Mouse (Mus musculus): Measurements from ENCODE around the gene Vars. TPM values are rescaled to one million over a fixed set of nuclear protein-coding genes. Genes with fewer than 3 reads are reported as not detected.
A peak's percentile ranks its signal among the peaks of the same experiment; 100 is the strongest.
"Not testable (repeated sequence)": the region's sequence is repeated elsewhere in the genome, so short reads cannot be mapped to it uniquely, and the experiment has no call there.

The Vars gene
- polyA plus RNA-seq, 1 experiment = 182 TPM

DNA sequence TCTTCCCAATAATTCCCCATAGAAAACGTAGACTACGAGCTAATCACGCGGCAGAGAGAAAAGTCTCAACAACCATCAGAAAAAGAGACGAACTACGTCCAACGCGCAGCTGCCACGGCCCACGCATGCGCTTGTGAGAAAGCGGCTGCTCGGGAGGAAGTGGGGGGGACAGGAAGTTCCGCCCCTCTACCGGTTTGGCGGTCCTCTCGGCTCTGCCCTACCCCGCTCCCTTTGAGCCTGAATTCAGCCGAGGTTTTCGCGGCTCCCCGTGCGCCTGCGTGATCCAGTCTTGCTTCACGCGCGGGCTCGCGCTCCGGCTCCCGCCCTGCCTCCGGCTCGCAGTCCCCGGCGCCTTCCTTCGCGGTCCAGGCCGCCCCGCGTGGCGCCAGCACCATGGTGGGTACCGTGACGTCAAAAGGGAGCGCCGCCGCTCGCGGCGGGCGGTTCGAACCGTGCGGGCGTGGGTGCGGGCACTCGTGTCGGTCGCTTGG is 19.1 kb upstream of the Vars start, which contains the start of gene Lsm2:
Gene Lsm2 (plus strand): TSS at position 173 of the 491 bp plus-strand sequence.
- Histone ChIP-seq H3K4me3 (ENCODE audit: low read depth, low read length) (peak within 1 kb of the TSS; percentile 81), H3K27me3 (ENCODE audit: control insufficient read depth, insufficient read depth, low read length) (no peaks in the 10 kb centered on the region), H3K4me1 (ENCODE audit: control insufficient read depth, insufficient read depth, insufficient read length, low read length) (peaks cover 4% of the 10 kb centered on the region; the same call in 1 of the 2 replicates), H3K27ac (ENCODE audit: insufficient read depth, low read depth, low read length) (peak within 1 kb of the TSS; percentile 93), H3K36me3 (ENCODE audit: control insufficient read depth, insufficient read depth, low read length) (peaks cover 16% of the 10 kb centered on the region)
- WGBS = under 1% methylated on average over 58 of the region's 58 CpGs
- TF ChIP-seq POLR2A (IDR thresholded peaks at IDR 0.05; ENCODE audit: low read depth, low read length) (peak; percentile 72), CTCF (IDR thresholded peaks at IDR 0.05; ENCODE audit: extremely low read depth, insufficient read length, insufficient replicate concordance, low read depth, low read length) (no peak)

DNA sequence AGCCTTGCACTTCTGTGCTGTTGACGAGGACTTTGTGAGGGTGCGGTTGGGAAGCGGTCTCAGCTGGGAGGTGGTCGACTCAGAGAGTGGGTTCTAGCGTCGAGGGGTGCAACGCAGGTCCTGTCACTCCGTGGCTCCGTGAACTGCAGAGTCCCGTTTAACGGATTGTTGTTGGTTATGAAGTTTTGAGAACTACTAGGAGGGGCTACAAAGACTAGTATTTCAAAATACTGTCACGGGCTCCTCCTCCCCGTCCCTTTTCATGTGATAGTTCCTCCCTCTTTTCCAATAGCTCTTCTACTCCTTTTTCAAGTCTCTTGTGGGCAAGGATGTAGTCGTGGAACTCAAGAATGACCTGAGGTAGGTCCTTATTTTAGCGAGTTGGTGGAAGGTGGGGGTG is 18.5 kb upstream of the Vars start:
- TF ChIP-seq POLR2A (IDR thresholded peaks at IDR 0.05; ENCODE audit: low read depth, low read length) = no peak
- no peak for TF ChIP-seq CTCF (IDR thresholded peaks at IDR 0.05; ENCODE audit: extremely low read depth, insufficient read length, insufficient replicate concordance, low read depth, low read length)
- Histone ChIP-seq H3K36me3 (ENCODE audit: control insufficient read depth, insufficient read depth, low read length) (peaks cover 16% of the 10 kb centered on the region), H3K4me3 (ENCODE audit: low read depth, low read length) (peak overlapping the region; percentile 81), H3K4me1 (ENCODE audit: control insufficient read depth, insufficient read depth, insufficient read length, low read length) (peaks cover 4% of the 10 kb centered on the region; the same call in 1 of the 2 replicates), H3K27me3 (ENCODE audit: control insufficient read depth, insufficient read depth, low read length) (no peaks in the 10 kb centered on the region), H3K27ac (ENCODE audit: insufficient read depth, low read depth, low read length) (no peak overlapping the region; the same call in 1 of the 2 replicates)
- WGBS = under 1% methylated on average over 15 of the region's 15 CpGs

DNA sequence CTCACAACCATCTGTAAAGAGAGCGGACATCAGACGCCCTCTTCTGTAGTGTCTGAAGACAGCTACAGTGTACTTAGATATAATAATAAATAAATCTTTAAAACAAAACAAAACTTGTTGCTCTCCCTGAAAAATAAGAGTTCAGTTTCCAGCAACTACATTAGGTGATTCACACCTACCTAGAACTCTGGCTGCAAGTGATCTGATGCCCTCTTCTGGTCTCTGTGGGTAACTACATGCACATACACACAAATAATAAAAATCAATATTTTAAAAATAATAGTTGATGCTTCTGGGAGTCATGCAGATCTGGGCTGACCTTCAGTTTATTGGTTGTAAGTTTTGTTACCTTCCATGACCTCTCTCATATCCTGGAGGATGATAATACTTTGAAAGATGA is 16.6 kb upstream of the Vars start:
- Histone ChIP-seq H3K27me3 (ENCODE audit: control insufficient read depth, insufficient read depth, low read length) (no peaks in the 10 kb centered on the region), H3K27ac (ENCODE audit: insufficient read depth, low read depth, low read length) (no peak overlapping the region), H3K36me3 (ENCODE audit: control insufficient read depth, insufficient read depth, low read length) (peaks cover 16% of the 10 kb centered on the region), H3K4me3 (ENCODE audit: low read depth, low read length) (no peak overlapping the region), H3K4me1 (ENCODE audit: control insufficient read depth, insufficient read depth, insufficient read length, low read length) (peaks cover 4% of the 10 kb centered on the region; the same call in 1 of the 2 replicates)
- 72% methylated on average over 2 of the region's 2 CpGs for WGBS
- TF ChIP-seq CTCF (IDR thresholded peaks at IDR 0.05; ENCODE audit: extremely low read depth, insufficient read length, insufficient replicate concordance, low read depth, low read length) = no peak

DNA sequence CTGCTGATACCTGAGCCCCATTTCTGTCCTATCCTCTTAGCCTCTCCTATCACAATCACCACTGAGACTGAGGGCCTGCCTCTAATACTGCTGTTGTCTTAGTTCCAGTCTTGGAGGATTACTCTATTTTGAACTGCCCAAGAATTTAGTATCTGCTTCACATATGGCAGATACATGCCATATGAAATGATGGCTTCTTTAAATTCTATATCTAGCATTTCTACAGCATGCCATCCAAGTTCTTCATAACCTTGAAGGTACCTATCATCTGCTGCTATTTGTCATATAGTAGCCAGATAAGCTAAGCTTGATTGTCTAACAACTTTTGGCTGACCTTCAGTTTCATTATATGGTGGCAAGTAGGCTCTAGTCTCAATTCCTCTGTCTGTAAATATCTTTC is 6.0 kb upstream of the Vars start:
- TF ChIP-seq POLR2A (IDR thresholded peaks at IDR 0.05; ENCODE audit: low read depth, low read length) (no peak), CTCF (IDR thresholded peaks at IDR 0.05; ENCODE audit: extremely low read depth, insufficient read length, insufficient replicate concordance, low read depth, low read length) (no peak)
- Histone ChIP-seq H3K4me1 (ENCODE audit: control insufficient read depth, insufficient read depth, insufficient read length, low read length) (peaks cover 5% of the 10 kb centered on the region), H3K36me3 (ENCODE audit: control insufficient read depth, insufficient read depth, low read length) (0 out of 2 replicates have a peak, but pooled peaks cover 3% of the 10 kb centered on the region), H3K4me3 (ENCODE audit: low read depth, low read length) (no peak overlapping the region), H3K27ac (ENCODE audit: insufficient read depth, low read depth, low read length) (no peak overlapping the region), H3K27me3 (ENCODE audit: control insufficient read depth, insufficient read depth, low read length) (no peaks in the 10 kb centered on the region)

DNA sequence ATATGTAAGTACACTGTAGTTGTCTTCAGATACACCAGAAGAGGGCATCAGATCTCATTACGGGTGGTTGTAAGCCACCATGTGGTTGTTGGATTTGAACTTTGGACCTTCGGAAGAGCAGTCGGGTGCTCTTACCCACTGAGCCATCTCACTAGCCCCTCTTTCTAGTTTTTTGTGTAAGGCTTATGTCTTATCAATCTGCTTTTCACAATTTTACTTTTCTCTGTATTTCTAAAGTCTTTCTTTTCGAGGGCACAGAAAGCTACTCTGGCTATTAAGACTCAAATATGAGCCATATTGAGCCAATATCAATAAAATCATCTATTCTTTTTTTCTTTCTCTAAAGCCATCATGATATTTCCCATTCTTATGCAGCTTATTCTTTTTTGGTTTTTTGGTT is 5.6 kb upstream of the Vars start:
- 50% methylated on average over 4 of the region's 4 CpGs for WGBS
- not testable (repeated sequence) for H3K4me3 ChIP-seq (ENCODE audit: low read depth, low read length); H3K4me1 ChIP-seq (ENCODE audit: control insufficient read depth, insufficient read depth, insufficient read length, low read length); H3K36me3 ChIP-seq (ENCODE audit: control insufficient read depth, insufficient read depth, low read length); H3K27me3 ChIP-seq (ENCODE audit: control insufficient read depth, insufficient read depth, low read length); H3K27ac ChIP-seq (ENCODE audit: insufficient read depth, low read depth, low read length)

DNA sequence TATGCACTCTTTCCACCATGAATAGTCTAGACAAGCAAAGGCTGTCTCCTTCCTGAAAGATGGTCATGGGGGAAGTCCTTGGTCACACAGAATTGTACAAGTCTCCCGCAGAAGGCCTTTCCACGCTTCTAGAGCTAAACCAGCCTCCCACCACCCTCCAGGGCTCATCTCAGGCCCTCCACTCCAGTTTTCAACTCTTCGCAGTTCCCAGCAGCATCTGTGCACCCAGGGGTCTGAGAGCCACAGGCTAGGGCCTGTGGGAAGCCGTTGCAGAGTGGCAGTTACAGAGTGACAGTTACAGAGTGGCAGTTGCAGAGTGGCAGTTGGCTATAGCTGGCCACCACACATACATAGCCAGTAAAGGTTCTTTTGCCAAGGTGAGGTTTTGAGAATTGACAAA is 4.9 kb upstream of the Vars start:
- 86% methylated on average over 4 of the region's 4 CpGs for WGBS
- not testable (repeated sequence) for H3K27ac ChIP-seq (ENCODE audit: insufficient read depth, low read depth, low read length)

DNA sequence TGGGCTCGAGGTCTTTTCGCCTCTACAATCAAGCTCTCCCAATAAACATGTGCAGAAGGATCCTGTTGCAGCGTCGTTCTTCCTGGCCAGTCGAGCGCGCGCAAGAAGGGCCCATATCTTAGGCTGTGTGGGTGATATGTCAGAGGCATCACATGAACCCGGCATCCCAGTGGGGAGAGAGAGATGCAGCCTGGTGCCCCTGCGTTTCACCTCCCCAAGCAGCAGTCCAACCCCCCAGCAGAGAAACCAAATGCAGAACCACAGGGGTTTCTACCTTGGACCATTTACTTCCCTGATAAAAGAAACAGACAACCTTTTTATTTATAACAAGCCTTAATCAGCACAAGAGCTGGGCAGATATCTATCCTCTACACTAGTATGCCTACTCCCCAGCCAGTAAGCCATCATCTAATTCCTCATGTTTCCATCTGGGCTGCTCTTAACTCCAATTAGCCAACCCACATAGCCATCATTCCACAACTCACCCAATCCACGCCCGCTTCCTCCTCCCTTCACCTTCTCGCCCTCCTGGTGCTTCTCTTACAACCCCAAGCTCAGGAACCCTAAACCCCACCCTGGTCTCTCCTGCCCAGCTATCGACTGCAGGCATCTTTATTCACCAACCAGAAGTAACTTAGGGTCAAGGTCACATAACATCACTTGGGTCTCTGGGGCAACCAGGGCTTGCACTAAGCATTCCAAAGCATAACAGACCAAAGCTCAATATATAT is 4.2 kb upstream of the Vars start:
- 76% methylated on average over 13 of the region's 14 CpGs for WGBS
- Histone ChIP-seq H3K4me3 (ENCODE audit: low read depth, low read length) (peak overlapping the region; percentile 14), H3K4me1 (ENCODE audit: control insufficient read depth, insufficient read depth, insufficient read length, low read length) (peaks cover 5% of the 10 kb centered on the region), H3K27ac (ENCODE audit: insufficient read depth, low read depth, low read length) (no peak overlapping the region), H3K36me3 (ENCODE audit: control insufficient read depth, insufficient read depth, low read length) (0 out of 2 replicates have a peak, but pooled peaks cover 1% of the 10 kb centered on the region), H3K27me3 (ENCODE audit: control insufficient read depth, insufficient read depth, low read length) (no peaks in the 10 kb centered on the region)
- TF ChIP-seq POLR2A (IDR thresholded peaks at IDR 0.05; ENCODE audit: low read depth, low read length) = no peak
- TF ChIP-seq CTCF (IDR thresholded peaks at IDR 0.05; ENCODE audit: extremely low read depth, insufficient read length, insufficient replicate concordance, low read depth, low read length) = no peak

More for the DNA sequence above, 4.9 kb upstream of the Vars start:
- not testable (repeated sequence) for H3K36me3 ChIP-seq (ENCODE audit: control insufficient read depth, insufficient read depth, low read length); H3K4me1 ChIP-seq (ENCODE audit: control insufficient read depth, insufficient read depth, insufficient read length, low read length); H3K4me3 ChIP-seq (ENCODE audit: low read depth, low read length); H3K27me3 ChIP-seq (ENCODE audit: control insufficient read depth, insufficient read depth, low read length)

Measured in small intestine, adult 2 months (tissue).